Mouse (Mus musculus): ENCODE measurements around the gene Uso1. TPM values are rescaled to one million over a fixed set of nuclear protein-coding genes. Genes with fewer than 3 reads are reported as not detected.

Gene Uso1
- polyA plus RNA-seq, 3 experiments from 2014 or later, result 31.3 to 36.7 (median 34.4) TPM

DNA sequence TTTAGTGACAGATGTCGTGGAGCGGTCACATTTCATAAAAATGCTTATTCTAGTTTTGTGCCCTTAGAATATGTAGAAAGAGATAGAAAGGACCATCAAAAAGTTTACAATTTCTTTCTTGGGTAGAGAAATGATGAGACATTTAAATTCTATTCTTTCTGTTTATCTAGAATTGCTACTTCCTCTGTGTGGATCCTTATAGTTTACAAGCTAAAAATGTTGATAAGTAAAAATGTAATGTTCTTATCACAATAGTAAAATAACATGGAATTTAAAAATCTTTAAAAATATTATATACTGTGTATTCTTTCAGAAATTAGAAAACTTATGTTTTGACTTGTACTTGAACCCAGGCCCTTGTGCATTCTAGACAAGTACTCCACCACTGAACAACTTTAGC is 107.2 kb downstream of the Uso1 start:
- no peak for ATAC-seq

DNA sequence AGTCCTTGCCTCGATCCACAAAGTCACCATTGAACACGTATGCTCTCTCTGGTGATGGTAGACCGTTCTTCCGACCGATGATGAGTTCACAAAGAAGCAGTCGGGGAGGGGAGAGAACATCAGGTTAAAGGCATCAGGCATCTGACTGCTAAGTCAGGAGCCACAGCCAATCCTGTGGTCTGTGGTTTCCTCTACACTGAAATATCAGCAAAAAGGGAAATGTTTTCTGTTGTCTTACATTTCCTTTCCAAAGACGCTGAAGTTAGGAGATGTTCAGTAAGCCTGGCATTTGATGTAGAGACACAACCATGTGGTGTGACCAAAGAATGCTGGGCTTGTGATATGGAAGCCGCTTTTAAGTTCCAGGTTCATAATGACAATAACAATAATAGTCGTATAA is 107.7 kb downstream of the Uso1 start:
- ATAC-seq, result peak; percentile 94

DNA sequence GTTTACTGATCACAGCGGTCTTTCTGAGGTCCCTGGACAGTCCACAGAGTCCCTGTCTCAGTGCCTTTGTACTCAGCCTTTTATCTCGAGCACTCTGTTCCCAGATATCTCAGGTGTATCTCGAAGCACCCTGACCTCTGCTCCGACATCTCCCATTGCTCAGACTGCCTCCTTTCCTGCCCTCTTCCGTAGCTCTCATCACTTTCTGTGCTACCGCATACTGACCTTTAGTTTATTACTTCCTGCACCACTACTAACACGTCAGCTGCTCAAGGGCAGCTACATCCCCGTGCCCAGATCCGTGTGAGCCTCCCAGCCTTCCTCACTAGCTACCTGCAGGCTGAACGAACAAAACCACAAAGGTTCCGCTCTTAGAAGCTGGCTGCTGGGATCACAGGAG is 110.9 kb downstream of the Uso1 start:
- no peak for ATAC-seq

DNA sequence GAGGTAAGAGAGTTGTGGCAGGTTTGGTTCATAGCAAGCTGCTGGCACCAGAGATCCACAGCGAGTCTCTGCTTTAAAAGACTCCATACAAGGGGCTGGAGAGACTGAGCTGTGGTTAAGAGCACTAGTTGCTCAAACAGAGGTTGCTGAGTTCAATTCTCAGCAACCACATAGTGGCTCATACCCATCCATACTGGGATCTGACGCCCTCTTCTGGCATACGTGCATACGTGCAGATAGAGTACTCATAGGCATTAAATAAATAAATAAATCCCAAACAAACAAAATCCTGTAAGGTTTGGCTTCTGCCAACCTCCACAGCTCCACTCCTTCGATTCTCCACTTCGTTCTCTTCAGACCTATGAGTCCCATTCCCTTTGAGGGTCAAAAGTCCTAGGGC is 114.3 kb downstream of the Uso1 start:
- no peak for ATAC-seq

Other genes starting within 250 kb of the Uso1 start
- 10 to 100 TPM; 82.8 to 87.7 (median 84.4) TPM for gene Rchy1, start 174.9 kb upstream of the Uso1 start, polyA plus RNA-seq (2017; shearing (Covaris generic))
- gene Odaph, start 150.5 kb upstream of the Uso1 start, polyA plus RNA-seq (2017; shearing (Covaris generic)), result not detected
- gene Cdkl2, start 94.1 kb upstream of the Uso1 start, polyA plus RNA-seq (2017; shearing (Covaris generic)), result 1 to 10 TPM; 1.6 to 3.8 (median 3.6) TPM
- gene G3bp2, start 54.2 kb upstream of the Uso1 start, polyA plus RNA-seq (2017; shearing (Covaris generic)), result 100 to 1,000 TPM; 225 to 265 (median 245) TPM
- not detected for gene U90926, start 77.5 kb downstream of the Uso1 start, polyA plus RNA-seq (2017; shearing (Covaris generic))
- under 1 TPM; 0.20 to 0.44 (median 0.33) TPM for gene Ppef2, start 118.3 kb downstream of the Uso1 start, polyA plus RNA-seq (2017; shearing (Covaris generic))
- gene Naaa, start 140.2 kb downstream of the Uso1 start, polyA plus RNA-seq (2017; shearing (Covaris generic)), result 10 to 100 TPM; 10.3 to 13.2 (median 11.2) TPM
- 10 to 100 TPM; 30.5 to 59.4 (median 50.2) TPM for gene Sdad1, start 172.5 kb downstream of the Uso1 start, polyA plus RNA-seq (2017; shearing (Covaris generic))
- under 1 TPM in 1 of 3 experiments, not detected in 2; 0.99 TPM for gene Cxcl9, start 190.1 kb downstream of the Uso1 start, polyA plus RNA-seq (2017; shearing (Covaris generic))
- gene Art3, start 193.9 kb downstream of the Uso1 start, polyA plus RNA-seq (2017; shearing (Covaris generic)), result 10 to 100 TPM in 2 of 3 experiments, 1 to 10 TPM in 1; 8.3 to 26.9 (median 19.1) TPM
- gene Cxcl10, start 211.0 kb downstream of the Uso1 start, polyA plus RNA-seq (2017; shearing (Covaris generic)), result 10 to 100 TPM; 18.3 to 32.3 (median 19.9) TPM